Mouse (Mus musculus) MEL (cell line): ENCODE results near the gene Rhpn2.

Experiments used
- CTCF ChIP-seq, 3 experiments: IDR thresholded peaks in 2 of 3; conservative IDR thresholded peaks in 1 of 3; 2 replicates each; pipeline ENCODE4 v1.5.1; 2011 to 2012; ENCODE audit warnings: low read length in 3 of 3, low read depth in 2 of 3, mild to moderate bottlenecking in 2 of 3, improper control_type of control experiment in 1 of 3, inconsistent platforms in 1 of 3, mixed read lengths in 1 of 3, moderate library complexity in 1 of 3; ENCODE audit not compliant: control insufficient read depth in 1 of 3, insufficient read depth in 1 of 3, poor library complexity in 1 of 3, severe bottlenecking in 1 of 3
- E2F4 ChIP-seq: IDR thresholded peaks from 2 replicates; pipeline ENCODE4 v1.6.1; 2011; ENCODE audit warnings: low read depth, low read length, improper control_type of control experiment, borderline replicate concordance
- EP300 ChIP-seq, 2 experiments: IDR thresholded peaks; 2 replicates each; pipeline ENCODE4 v1.6.1; 2011; ENCODE audit warnings: improper control_type of control experiment in 2 of 2, low read length in 2 of 2, low read depth in 1 of 2, mild to moderate bottlenecking in 1 of 2
- GATA1 ChIP-seq: IDR thresholded peaks from 2 replicates; pipeline ENCODE4 v1.6.1; 2011; ENCODE audit warnings: low read depth, low read length, improper control_type of control experiment
- KAT2A ChIP-seq: conservative IDR thresholded peaks from 2 replicates; pipeline ENCODE4 v1.6.1; 2012; ENCODE audit warnings: low read depth, low read length, improper control_type of control experiment, inconsistent platforms
- MAX ChIP-seq: IDR thresholded peaks from 2 replicates; pipeline ENCODE4 v1.6.1; 2011; ENCODE audit warnings: low read length, improper control_type of control experiment
- POLR2A ChIP-seq, 2 experiments: IDR thresholded peaks; 2 replicates each; pipeline ENCODE4 v1.6.1; 2011 to 2012; ENCODE audit warnings: low read length in 2 of 2, mild to moderate bottlenecking in 2 of 2, control low read depth in 1 of 2, improper control_type of control experiment in 1 of 2, low read depth in 1 of 2, moderate library complexity in 1 of 2; ENCODE audit not compliant: control insufficient read depth in 1 of 2, insufficient read depth in 1 of 2, poor library complexity in 1 of 2
- POLR2AphosphoS5 ChIP-seq: IDR thresholded peaks from 2 replicates; pipeline ENCODE4 v1.6.1; 2012; ENCODE audit warnings: low read depth, borderline replicate concordance, mild to moderate bottlenecking, inconsistent platforms, low read length, moderate library complexity, mixed read lengths
- RAD21 ChIP-seq: IDR thresholded peaks from 2 replicates; pipeline ENCODE4 v1.6.1; 2011; ENCODE audit warnings: mild to moderate bottlenecking, low read depth, low read length, improper control_type of control experiment
- SMC3 ChIP-seq: IDR thresholded peaks from 2 replicates; pipeline ENCODE4 v1.6.1; 2011; ENCODE audit warnings: low read depth, low read length, improper control_type of control experiment
- TAL1 ChIP-seq: IDR thresholded peaks from 2 replicates; pipeline ENCODE4 v1.6.1; 2012; ENCODE audit warnings: mild to moderate bottlenecking, inconsistent platforms, low read length, moderate library complexity, mixed read lengths
- USF1 ChIP-seq: IDR thresholded peaks from 2 replicates; pipeline ENCODE4 v1.6.1; 2014; ENCODE audit warnings: low read depth, mild to moderate bottlenecking, inconsistent platforms, low read length, improper control_type of control experiment, moderate library complexity

DNA sequence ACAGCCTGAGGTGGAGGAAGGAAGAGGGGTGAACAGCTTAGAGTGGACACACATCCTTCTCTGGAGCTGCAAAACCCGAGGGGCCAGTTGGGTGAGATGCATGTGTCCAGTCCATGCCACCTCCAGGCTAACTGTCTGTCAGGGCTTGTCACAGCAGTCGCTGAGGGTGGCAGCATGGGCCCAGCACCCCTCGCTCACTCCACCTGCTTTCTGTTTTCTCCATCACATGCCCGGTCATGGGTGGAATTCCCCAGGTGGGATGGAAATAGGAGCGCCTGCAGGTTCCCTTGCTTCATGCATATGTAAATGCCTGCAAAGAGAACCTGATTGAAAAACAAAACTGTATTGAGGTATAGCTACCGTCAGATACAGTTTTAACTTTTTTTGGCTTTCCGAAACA lies 40.3 kb downstream of the Rhpn2 start:
- TF ChIP-seq CTCF (IDR thresholded peaks at IDR 0.05 in 2 of 3, conservative IDR thresholded peaks at IDR 0.05 in 1 of 3; ENCODE audit: control insufficient read depth in 1 of 3, insufficient read depth in 1 of 3, low read depth in 2 of 3, low read length in 3 of 3, poor library complexity in 1 of 3, severe bottlenecking in 1 of 3): no peak
- TF ChIP-seq KAT2A: no peak
- TF ChIP-seq SMC3: no peak
- no peak for TF ChIP-seq USF1
- no peak for TF ChIP-seq POLR2A (IDR thresholded peaks at IDR 0.05; ENCODE audit: control insufficient read depth in 1 of 2, insufficient read depth in 1 of 2, low read depth in 1 of 2, low read length in 2 of 2, poor library complexity in 1 of 2)
- TF ChIP-seq TAL1: no peak
- TF ChIP-seq MAX: no peak
- no peak for TF ChIP-seq RAD21
- no peak for TF ChIP-seq GATA1
- TF ChIP-seq E2F4: no peak
- no peak for TF ChIP-seq POLR2AphosphoS5
- TF ChIP-seq EP300 (IDR thresholded peaks at IDR 0.05; ENCODE audit: low read depth in 1 of 2, low read length in 2 of 2): no peak
